Mouse (Mus musculus) gonadal fat pad, adult 2 months (tissue): ENCODE results near the gene Zfp819. TPM values are rescaled to one million over a fixed set of nuclear protein-coding genes. Genes with fewer than 3 reads are reported as not detected.

Experiments used
- DNase-seq: peaks from one replicate; pipeline ENCODE4 v3.0.0-alpha.2; 2012; ENCODE audit warnings: low read depth
- polyA plus RNA-seq: library from polyadenylated mRNA; depleted of rRNA; stranded (reverse); fragments of >200 nt; gene quantifications from 2 replicates; pipeline ENCODE4 v1.2.3, GENCODE M21; 2012; rRNA removed

Zfp819 gene
- 0.08 and 0.18 TPM in 2 replicates for polyA plus RNA-seq

GRCm38 (mm10) chr7:43606896-43607742, at the start of gene Zfp819:
Gene Zfp819 (plus strand): TSS chr7:43607169.
- DNase-seq: no peak

GRCm38 (mm10) chr7:43562006-43562633, 44.8 kb upstream of the Zfp819 start, which contains the start of gene Zfp658:
Gene Zfp658 (plus strand): TSS chr7:43562256.
- peak; percentile 23 for DNase-seq

- no peak for DNase-seq
Observed at GRCm38 (mm10) chr7:43562651-43563070, 44.3 kb upstream of the Zfp819 start.

GRCm38 (mm10) chr7:43563300-43563699, 43.7 kb upstream of the Zfp819 start:
- no peak for DNase-seq

GRCm38 (mm10) chr7:43571216-43571615, 35.8 kb upstream of the Zfp819 start:
- no peak for DNase-seq

GRCm38 (mm10) chr7:43579440-43580171, 27.4 kb upstream of the Zfp819 start, which contains the start of gene Zfp719:
Gene Zfp719 (plus strand): TSS chr7:43579610.
- DNase-seq: peak; percentile 89

- no peak for DNase-seq
Observed at GRCm38 (mm10) chr7:43580526-43580925, 26.4 kb upstream of the Zfp819 start.

GRCm38 (mm10) chr7:43584790-43585189, 22.2 kb upstream of the Zfp819 start:
- DNase-seq: no peak

GRCm38 (mm10) chr7:43601884-43602283, 5.1 kb upstream of the Zfp819 start:
- DNase-seq: no peak

- DNase-seq: no peak
Observed at GRCm38 (mm10) chr7:43607743-43608287, 846 bp downstream of the Zfp819 start.

- no peak for DNase-seq
Observed at GRCm38 (mm10) chr7:43608316-43608824, 1.4 kb downstream of the Zfp819 start.

GRCm38 (mm10) chr7:43613816-43614551, 7.0 kb downstream of the Zfp819 start:
- no peak for DNase-seq

- DNase-seq: no peak
Observed at GRCm38 (mm10) chr7:43622927-43623326, 16.0 kb downstream of the Zfp819 start.

- no peak for DNase-seq
Observed at GRCm38 (mm10) chr7:43623819-43624218, 16.9 kb downstream of the Zfp819 start.

GRCm38 (mm10) chr7:43625065-43625464, 18.1 kb downstream of the Zfp819 start:
- DNase-seq: no peak

GRCm38 (mm10) chr7:43625794-43626422, 18.9 kb downstream of the Zfp819 start:
- no peak for DNase-seq

- no peak for DNase-seq
Observed at GRCm38 (mm10) chr7:43633940-43634339, 27.0 kb downstream of the Zfp819 start.

GRCm38 (mm10) chr7:43634500-43634899, 27.5 kb downstream of the Zfp819 start, which contains the start of gene Ceacam18:
Gene Ceacam18 (plus strand): TSS chr7:43634707.
- no peak for DNase-seq

- no peak for DNase-seq
Observed at GRCm38 (mm10) chr7:43636194-43636593, 29.2 kb downstream of the Zfp819 start.

GRCm38 (mm10) chr7:43637118-43637517, 30.1 kb downstream of the Zfp819 start:
- no peak for DNase-seq
